Mouse (Mus musculus): ENCODE measurements at regions not wholly inside any gene's neighbourhood (a gene's known extent, or its start where the extent isn't known, plus 50 kb on each side); places are given as distances from the start of the nearest gene placed in this dataset.
A peak's percentile ranks its signal among the peaks of the same experiment; 100 is the strongest.
"Not testable (repeated sequence)": the region's sequence is repeated elsewhere in the genome, so short reads cannot be mapped to it uniquely, and the experiment has no call there.

GRCm38 (mm10) chr13:5694626-5695025 is 166.7 kb upstream of the Klf6 start:
- DNase-seq (ENCODE audit: low read depth, low spot score), result no peak
- Histone ChIP-seq H3K36me3 (ENCODE audit: control insufficient read depth in 1 of 2, insufficient read depth in 2 of 2, low read length in 2 of 2) (no peaks in the 10 kb centered on the region), H3K9ac (ENCODE audit: control insufficient read depth, low read depth, low read length, poor library complexity, severe bottlenecking) (no peak overlapping the region), H3K27me3 (ENCODE audit: control insufficient read depth in 1 of 2, insufficient read depth in 2 of 2, low read length in 2 of 2) (no peaks in the 10 kb centered on the region), H3K9me3 (replicated peaks; ENCODE audit: insufficient read depth, low read length) (no peaks in the 10 kb centered on the region), H3K4me3 (ENCODE audit: control insufficient read depth in 1 of 2, insufficient read depth in 1 of 2, low read depth in 2 of 2, low read length in 2 of 2) (no peak overlapping the region), H3K27ac (ENCODE audit: control insufficient read depth, low read depth, low read length) (no peak overlapping the region), H3K4me1 (ENCODE audit: control insufficient read depth in 1 of 2, insufficient read depth in 2 of 2, low read length in 2 of 2) (no peaks in the 10 kb centered on the region), H3K79me2 (ENCODE audit: control insufficient read depth, insufficient read depth, low read length, poor library complexity) (no peaks in the 10 kb centered on the region)
- TF ChIP-seq NELFE (IDR thresholded peaks at IDR 0.05; ENCODE audit: low read depth, low read length), result no peak
- peak; percentile 37 for TF ChIP-seq SMC3 (IDR thresholded peaks at IDR 0.05; ENCODE audit: low read depth, low read length)
- peak in 1 of 3 experiments; percentile 32; a peak in 2 of 6 replicates for TF ChIP-seq CTCF (IDR thresholded peaks at IDR 0.05 in 2 of 3, conservative IDR thresholded peaks at IDR 0.05 in 1 of 3; ENCODE audit: control insufficient read depth in 1 of 3, insufficient read depth in 1 of 3, low read depth in 2 of 3, low read length in 3 of 3, poor library complexity in 1 of 3, severe bottlenecking in 1 of 3)

DNA sequence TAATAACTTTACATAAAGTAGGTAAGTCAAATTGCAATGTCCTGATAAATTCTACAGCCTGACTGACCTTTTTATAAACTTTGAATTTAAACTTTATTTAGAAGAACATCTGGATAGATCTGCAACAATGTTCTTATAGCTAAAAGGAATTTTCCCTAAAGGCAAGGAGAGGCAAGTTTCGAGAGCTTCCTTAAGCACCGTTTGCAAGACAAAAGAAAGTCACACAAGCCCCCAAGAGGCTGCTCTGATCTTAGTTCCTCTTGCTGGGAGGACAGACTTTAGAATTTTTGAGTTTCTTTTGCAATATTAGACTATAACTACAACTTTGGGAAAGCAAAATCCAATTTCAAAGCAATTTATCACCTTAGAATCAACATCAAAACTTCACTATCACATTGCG is 165.7 kb upstream of the Klf6 start:
- not testable (repeated sequence) for H3K27ac ChIP-seq (ENCODE audit: control insufficient read depth, low read depth, low read length); DNase-seq (ENCODE audit: low read depth, low spot score); H3K27me3 ChIP-seq (ENCODE audit: control insufficient read depth in 1 of 2, insufficient read depth in 2 of 2, low read length in 2 of 2); H3K79me2 ChIP-seq (ENCODE audit: control insufficient read depth, insufficient read depth, low read length, poor library complexity); H3K36me3 ChIP-seq (ENCODE audit: control insufficient read depth in 1 of 2, insufficient read depth in 2 of 2, low read length in 2 of 2); H3K4me3 ChIP-seq (ENCODE audit: control insufficient read depth in 1 of 2, insufficient read depth in 1 of 2, low read depth in 2 of 2, low read length in 2 of 2); H3K9me3 ChIP-seq (replicated peaks; ENCODE audit: insufficient read depth, low read length); H3K4me1 ChIP-seq (ENCODE audit: control insufficient read depth in 1 of 2, insufficient read depth in 2 of 2, low read length in 2 of 2); H3K9ac ChIP-seq (ENCODE audit: control insufficient read depth, low read depth, low read length, poor library complexity, severe bottlenecking)

- Histone ChIP-seq H3K9ac (ENCODE audit: control insufficient read depth, low read depth, low read length, poor library complexity, severe bottlenecking) (no peak overlapping the region), H3K9me3 (replicated peaks; ENCODE audit: insufficient read depth, low read length) (no peaks in the 10 kb centered on the region), H3K36me3 (ENCODE audit: control insufficient read depth in 1 of 2, insufficient read depth in 2 of 2, low read length in 2 of 2) (no peaks in the 10 kb centered on the region), H3K4me1 (ENCODE audit: control insufficient read depth in 1 of 2, insufficient read depth in 2 of 2, low read length in 2 of 2) (no peaks in the 10 kb centered on the region), H3K27ac (ENCODE audit: control insufficient read depth, low read depth, low read length) (no peak overlapping the region), H3K27me3 (ENCODE audit: control insufficient read depth in 1 of 2, insufficient read depth in 2 of 2, low read length in 2 of 2) (no peaks in the 10 kb centered on the region), H3K79me2 (ENCODE audit: control insufficient read depth, insufficient read depth, low read length, poor library complexity) (no peaks in the 10 kb centered on the region), H3K4me3 (ENCODE audit: control insufficient read depth in 1 of 2, insufficient read depth in 1 of 2, low read depth in 2 of 2, low read length in 2 of 2) (no peak overlapping the region)
- TF ChIP-seq CHD2 (IDR thresholded peaks at IDR 0.05; ENCODE audit: low read length) (no peak), JUND (IDR thresholded peaks at IDR 0.05; ENCODE audit: low read depth, low read length) (no peak), RAD21 (IDR thresholded peaks at IDR 0.05; ENCODE audit: low read depth, low read length) (no peak), RCOR1 (IDR thresholded peaks at IDR 0.05; ENCODE audit: low read depth, low read length) (no peak), POLR2A (IDR thresholded peaks at IDR 0.05; ENCODE audit: control insufficient read depth in 1 of 2, insufficient read depth in 1 of 2, low read depth in 1 of 2, low read length in 2 of 2, poor library complexity in 1 of 2) (no peak), TAL1 (IDR thresholded peaks at IDR 0.05; ENCODE audit: low read length) (no peak), TBP (IDR thresholded peaks at IDR 0.05; ENCODE audit: low read depth, low read length) (no peak), MAZ (IDR thresholded peaks at IDR 0.05; ENCODE audit: low read depth, low read length) (no peak), MYB (IDR thresholded peaks at IDR 0.05; ENCODE audit: low read depth, low read length) (no peak), USF2 (IDR thresholded peaks at IDR 0.05; ENCODE audit: borderline replicate concordance in 1 of 2, insufficient read depth in 1 of 2, low read depth in 1 of 2, low read length in 2 of 2) (no peak), GABPA (IDR thresholded peaks at IDR 0.05; ENCODE audit: low read depth, low read length) (no peak), MAFK (IDR thresholded peaks at IDR 0.05; ENCODE audit: borderline replicate concordance, low read depth, low read length) (no peak), UBTF (IDR thresholded peaks at IDR 0.05; ENCODE audit: borderline replicate concordance, insufficient read depth, low read depth, low read length) (no peak)
- no peak for DNase-seq (ENCODE audit: low read depth, low spot score)
Observed at GRCm38 (mm10) chr13:5696377-5696776, 164.9 kb upstream of the Klf6 start.

- H3K36me3 ChIP-seq (ENCODE audit: control insufficient read depth in 1 of 2, insufficient read depth in 2 of 2, low read length in 2 of 2); H3K27me3 ChIP-seq (ENCODE audit: control insufficient read depth in 1 of 2, insufficient read depth in 2 of 2, low read length in 2 of 2); H3K4me3 ChIP-seq (ENCODE audit: control insufficient read depth in 1 of 2, insufficient read depth in 1 of 2, low read depth in 2 of 2, low read length in 2 of 2); H3K9me3 ChIP-seq (replicated peaks; ENCODE audit: insufficient read depth, low read length); H3K79me2 ChIP-seq (ENCODE audit: control insufficient read depth, insufficient read depth, low read length, poor library complexity); H3K4me1 ChIP-seq (ENCODE audit: control insufficient read depth in 1 of 2, insufficient read depth in 2 of 2, low read length in 2 of 2); H3K9ac ChIP-seq (ENCODE audit: control insufficient read depth, low read depth, low read length, poor library complexity, severe bottlenecking); H3K27ac ChIP-seq (ENCODE audit: control insufficient read depth, low read depth, low read length); DNase-seq (ENCODE audit: low read depth, low spot score): not testable (repeated sequence)
Observed at GRCm38 (mm10) chr13:5697329-5697728, 164.0 kb upstream of the Klf6 start.

Measured in MEL (cell line).